Mouse (Mus musculus) ES-Bruce4 (cell line): Measurements from ENCODE around the gene Map4k1.

Experiments used
- CTCF ChIP-seq: IDR thresholded peaks from one replicate; pipeline ENCODE4 v1.8.1; 2011; ENCODE audit warnings: low read depth, low read length
- EP300 ChIP-seq: IDR thresholded peaks from 2 replicates; pipeline ENCODE4 v1.6.1; 2011; ENCODE audit warnings: low read depth, low read length; ENCODE audit not compliant: insufficient read depth

DNA sequence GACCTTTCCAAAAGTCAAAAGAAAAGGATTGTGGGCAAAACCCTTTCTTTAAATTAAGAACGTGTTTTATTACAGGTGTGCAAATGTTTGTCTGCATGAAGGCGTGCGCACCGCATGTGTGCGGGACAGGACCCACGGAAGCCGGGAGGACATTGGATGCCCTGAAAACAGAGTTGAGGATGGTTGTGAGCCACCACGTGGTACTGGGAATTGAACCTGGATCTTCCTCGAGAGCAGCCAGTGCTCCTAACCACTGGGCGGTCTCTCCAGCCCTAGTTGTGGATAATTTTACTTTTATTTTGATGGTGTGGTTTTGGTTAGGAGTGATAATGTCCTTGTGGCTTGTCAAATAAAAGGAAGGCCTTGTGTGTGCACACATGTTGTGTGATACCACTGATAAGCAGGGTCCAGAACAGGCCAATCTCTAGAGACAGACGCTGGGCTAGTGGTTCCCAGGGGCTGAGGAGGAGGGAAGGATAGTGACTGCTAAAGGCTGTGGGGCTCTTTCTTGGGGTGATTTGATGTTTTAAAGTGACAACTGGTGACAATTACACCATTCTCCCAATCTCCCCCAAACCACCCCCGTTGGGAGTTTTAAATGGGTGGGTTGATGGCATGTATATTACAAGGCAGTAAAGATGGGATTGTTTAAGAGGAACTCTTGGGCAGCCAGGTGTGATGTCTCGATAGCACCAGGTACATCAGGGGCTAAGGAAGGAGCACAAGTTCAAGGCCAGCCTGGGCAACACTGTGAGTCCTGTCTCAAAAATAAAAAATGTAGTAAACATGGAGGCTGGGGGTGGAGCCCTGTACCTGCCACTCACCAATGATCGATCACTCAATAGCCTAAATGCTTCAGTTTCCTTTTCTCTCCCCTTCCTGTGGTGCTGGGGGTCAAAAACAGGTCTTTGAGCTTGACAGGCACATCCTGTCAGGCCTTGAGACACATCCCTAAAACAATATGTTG lies 48.1 kb downstream of the Map4k1 start:
- no peak for TF ChIP-seq EP300
- no peak for TF ChIP-seq CTCF
